Mouse (Mus musculus): Measurements from ENCODE around the gene Tmem116. TPM values are rescaled to one million over a fixed set of nuclear protein-coding genes. Genes with fewer than 3 reads are reported as not detected.

Gene Tmem116
- polyA plus RNA-seq, 1 experiment from 2014 or later: 2.0 TPM

- Histone ChIP-seq H3K27me3 (ENCODE audit: insufficient read depth, low read length) (no peaks in the 10 kb centered on the region), H3K4me3 (ENCODE audit: low read depth, low read length) (no peak overlapping the region), H3K27ac (ENCODE audit: low read depth) (peak overlapping the region; percentile 33; the same call in 1 of the 2 replicates), H3K36me3 (ENCODE audit: insufficient read depth) (peaks cover 47% of the 10 kb centered on the region), H3K4me1 (ENCODE audit: insufficient read depth) (no peaks in the 10 kb centered on the region), H3K9ac (no peak overlapping the region), H3K9me3 (ENCODE audit: low read depth, low read length) (no peaks in the 10 kb centered on the region), H3K4me2 (no peak overlapping the region)
- WGBS: 53% methylated on average over 9 of the region's 9 CpGs
- DNase-seq (peak; percentile 67), ATAC-seq (ENCODE audit: insufficient read depth) (0 out of 2 replicates have a peak, but pooled peaks have one; percentile 21)
- TF ChIP-seq CTCF (IDR thresholded peaks at IDR 0.05; ENCODE audit: low read depth): no peak
These were observed 118.3 kb downstream of the Tmem116 start for GRCm38 (mm10) chr5:121569881-121570420.

GRCm38 (mm10) chr5:121570787-121571186 is 119.1 kb downstream of the Tmem116 start:
- Histone ChIP-seq H3K4me1 (ENCODE audit: insufficient read depth) (no peaks in the 10 kb centered on the region), H3K4me3 (ENCODE audit: low read depth, low read length) (no peak overlapping the region), H3K36me3 (ENCODE audit: insufficient read depth) (peaks cover 50% of the 10 kb centered on the region), H3K9me3 (ENCODE audit: low read depth, low read length) (no peaks in the 10 kb centered on the region), H3K27me3 (ENCODE audit: insufficient read depth, low read length) (no peaks in the 10 kb centered on the region), H3K4me2 (no peak overlapping the region), H3K9ac (no peak overlapping the region), H3K27ac (ENCODE audit: low read depth) (peak overlapping the region; percentile 33; the same call in 1 of the 2 replicates)
- ATAC-seq (ENCODE audit: insufficient read depth): 0 out of 2 replicates have a peak, but pooled peaks have one; percentile 52
- peak; percentile 59 for DNase-seq
- 33% methylated on average over 1 of the region's 1 CpGs for WGBS
- TF ChIP-seq CTCF (IDR thresholded peaks at IDR 0.05; ENCODE audit: low read depth): no peak

Other genes with a start within 250 kb of the Tmem116 start
- gene Rpl6, start 247.4 kb upstream of the Tmem116 start, polyA plus RNA-seq (2014; fragmentation: Nextera tagmentation; extraction: Ambion mirVana): 673 and 709 TPM in 2 replicates
- 6.8 and 7.1 TPM in 2 replicates for gene Hectd4, start 231.7 kb upstream of the Tmem116 start, polyA plus RNA-seq (2014; fragmentation: Nextera tagmentation; extraction: Ambion mirVana)
- 60.8 and 61.0 TPM in 2 replicates for gene Trafd1, start 66.3 kb upstream of the Tmem116 start, polyA plus RNA-seq (2014; fragmentation: Nextera tagmentation; extraction: Ambion mirVana)
- 42.8 and 43.5 TPM in 2 replicates for gene Naa25, start 54.0 kb upstream of the Tmem116 start, polyA plus RNA-seq (2014; fragmentation: Nextera tagmentation; extraction: Ambion mirVana)
- gene Erp29, start 613 bp downstream of the Tmem116 start, polyA plus RNA-seq (2014; fragmentation: Nextera tagmentation; extraction: Ambion mirVana): 117 TPM in 2 replicates
- gene Adam1b, start 51.5 kb downstream of the Tmem116 start, polyA plus RNA-seq (2014; fragmentation: Nextera tagmentation; extraction: Ambion mirVana): 0.11 TPM in 1 of 2 replicates, not detected in the other
- gene Adam1a, start 93.6 kb downstream of the Tmem116 start, polyA plus RNA-seq (2014; fragmentation: Nextera tagmentation; extraction: Ambion mirVana): 1.6 and 1.7 TPM in 2 replicates
- gene Gm42878, start 93.6 kb downstream of the Tmem116 start, polyA plus RNA-seq (2014; fragmentation: Nextera tagmentation; extraction: Ambion mirVana): not detected in 2 replicates
- 55.1 and 57.5 TPM in 2 replicates for gene Mapkapk5, start 94.0 kb downstream of the Tmem116 start, polyA plus RNA-seq (2014; fragmentation: Nextera tagmentation; extraction: Ambion mirVana)
- 123 and 125 TPM in 2 replicates for gene Aldh2, start 141.9 kb downstream of the Tmem116 start, polyA plus RNA-seq (2014; fragmentation: Nextera tagmentation; extraction: Ambion mirVana)
- 1.7 and 1.8 TPM in 2 replicates for gene Acad12, start 167.0 kb downstream of the Tmem116 start, polyA plus RNA-seq (2014; fragmentation: Nextera tagmentation; extraction: Ambion mirVana)
- 1.5 and 3.0 TPM in 2 replicates for gene Acad10, start 208.6 kb downstream of the Tmem116 start, polyA plus RNA-seq (2014; fragmentation: Nextera tagmentation; extraction: Ambion mirVana)
- 39.1 and 40.9 TPM in 2 replicates for gene Brap, start 208.7 kb downstream of the Tmem116 start, polyA plus RNA-seq (2014; fragmentation: Nextera tagmentation; extraction: Ambion mirVana)